In genomic region chr6:136291424-136291823, GRCm38 (mm10) we compare ENCODE assay signal across 23 mouse cellular contexts. TPM values are rescaled to one million over a fixed set of nuclear protein-coding genes. Genes with fewer than 3 reads are reported as not detected.
"Had no signal": no experiment of that assay in that cellular context is flagged by ENCODE, and none has a peak within 500 bp of the region (broad histone marks: within the 10 kb centered on the region; RNA-seq: fewer than 3 reads in every experiment).

No protein-coding gene starts in this region.

- H3K36me3 ChIP-seq: liver, embryonic 13.5 days; liver, embryonic 15.5 days; midbrain, embryonic 13.5 days; midbrain, embryonic 15.5 days; neural tube, embryonic 12.5 days; stomach, embryonic 15.5 days had no signal

- H3K4me3 ChIP-seq: liver, embryonic 13.5 days; liver, embryonic 15.5 days; megakaryocyte, embryonic 14.5 days; midbrain, embryonic 13.5 days; midbrain, embryonic 15.5 days; neural tube, embryonic 12.5 days; stomach, embryonic 15.5 days had no signal

- H3K27me3 ChIP-seq: liver, embryonic 13.5 days; liver, embryonic 15.5 days; megakaryocyte, embryonic 14.5 days; midbrain, embryonic 13.5 days; midbrain, embryonic 15.5 days; neural tube, embryonic 12.5 days; stomach, embryonic 15.5 days had no signal

- ATAC-seq: liver, postnatal 0 days; midbrain, embryonic 13.5 days; midbrain, embryonic 15.5 days had no signal

- H3K9ac ChIP-seq: liver, embryonic 13.5 days; liver, embryonic 15.5 days; liver, postnatal 0 days; midbrain, embryonic 13.5 days; midbrain, embryonic 15.5 days; neural tube, embryonic 12.5 days; stomach, embryonic 15.5 days had no signal

- H3K27ac ChIP-seq: liver, embryonic 13.5 days; liver, embryonic 15.5 days; macrophage; midbrain, embryonic 13.5 days; midbrain, embryonic 15.5 days; neural tube, embryonic 12.5 days; stomach, embryonic 15.5 days; stomach, postnatal 0 days had no signal

- H3K9me3 ChIP-seq: liver, embryonic 15.5 days; midbrain, embryonic 13.5 days; midbrain, embryonic 15.5 days; neural tube, embryonic 12.5 days; stomach, embryonic 15.5 days had no signal

- H3K4me2 ChIP-seq: liver, embryonic 13.5 days; liver, embryonic 15.5 days; midbrain, embryonic 11.5 days; midbrain, embryonic 13.5 days; midbrain, embryonic 15.5 days; neural tube, embryonic 12.5 days; stomach, embryonic 15.5 days had no signal

- DNase-seq: liver, embryonic 13.5 days; liver, postnatal 0 days; right cerebral cortex, postnatal 14 days; thymus, adult 2 months; thymus, postnatal 25 days; thymus, postnatal 4 days had no signal

- H3K4me1 ChIP-seq: liver, embryonic 13.5 days; liver, embryonic 15.5 days; megakaryocyte, embryonic 14.5 days; midbrain, embryonic 13.5 days; midbrain, embryonic 15.5 days; neural tube, embryonic 12.5 days; stomach, embryonic 15.5 days had no signal

RNA-seq across cellular contexts. Expression of gene Gm8994, which starts 35.9 kb away (rescaled TPM):
- total RNA-seq: megakaryocyte progenitor cell, adult 5-6 weeks; monocyte, adult 5-6 weeks; neutrophil, adult 5-6 weeks had no signal
- polyA plus RNA-seq: liver, embryonic 13.5 days; liver, embryonic 15.5 days; liver, postnatal 0 days; lung, adult 2 months; macrophage; midbrain, embryonic 11.5 days; midbrain, embryonic 13.5 days; midbrain, embryonic 15.5 days; midbrain, postnatal 0 days; neural tube, embryonic 12.5 days; neural tube, embryonic 14.5 days; spleen, adult 2 months; stomach, postnatal 0 days; testis, adult 2 months had no signal
